Mouse (Mus musculus) mature B cell (primary cell): ENCODE results near the gene Wnk2.

Experiments used
- in situ Hi-C: fragments of 300-500 bp; cut with MboI; formaldehyde crosslinking; loops from 2 replicates; pipeline ENCODE4 v1.14.3; 2019

Wnk2 gene

GRCm38 (mm10) chr13:49140567-49140966 lies 7.2 kb downstream of the Wnk2 start:
- in situ Hi-C loops: no loop called here

- in situ Hi-C loops: no loop called here
Measured at GRCm38 (mm10) chr13:49134491-49134890, 13.3 kb downstream of the Wnk2 start.

- in situ Hi-C loops: no loop called here
Measured at GRCm38 (mm10) chr13:49133125-49133524, 14.7 kb downstream of the Wnk2 start.

- in situ Hi-C loops: no loop called here
Measured at GRCm38 (mm10) chr13:49131946-49132687, 15.7 kb downstream of the Wnk2 start.

GRCm38 (mm10) chr13:49131342-49131855 lies 16.4 kb downstream of the Wnk2 start:
- in situ Hi-C loops: no loop called here

GRCm38 (mm10) chr13:49129845-49130244 lies 18.0 kb downstream of the Wnk2 start:
- in situ Hi-C loops: no loop called here

- in situ Hi-C loops: no loop called here
Measured at GRCm38 (mm10) chr13:49129154-49129553, 18.7 kb downstream of the Wnk2 start.

GRCm38 (mm10) chr13:49127844-49128631 lies 19.8 kb downstream of the Wnk2 start:
- in situ Hi-C loops: no loop called here

- in situ Hi-C loops: no loop called here
Measured at GRCm38 (mm10) chr13:49122106-49122505, 25.7 kb downstream of the Wnk2 start.

- in situ Hi-C loops: no loop called here
Measured at GRCm38 (mm10) chr13:49117563-49117962, 30.3 kb downstream of the Wnk2 start.

- in situ Hi-C loops: no loop called here
Measured at GRCm38 (mm10) chr13:49114921-49115320, 32.9 kb downstream of the Wnk2 start.

GRCm38 (mm10) chr13:49114116-49114515 lies 33.7 kb downstream of the Wnk2 start:
- in situ Hi-C loops: no loop called here

- in situ Hi-C loops: no loop called here
Measured at GRCm38 (mm10) chr13:49113345-49113744, 34.5 kb downstream of the Wnk2 start.

- in situ Hi-C loops: no loop called here
Measured at GRCm38 (mm10) chr13:49112652-49113051, 35.2 kb downstream of the Wnk2 start.

GRCm38 (mm10) chr13:49109665-49110064 lies 38.1 kb downstream of the Wnk2 start:
- in situ Hi-C loops: no loop called here

- in situ Hi-C loops: no loop called here
Measured at GRCm38 (mm10) chr13:49108119-49108846, 39.5 kb downstream of the Wnk2 start.

GRCm38 (mm10) chr13:49103913-49104312 lies 43.9 kb downstream of the Wnk2 start:
- in situ Hi-C loops: no loop called here

- in situ Hi-C loops: no loop called here
Measured at GRCm38 (mm10) chr13:49103235-49103634, 44.6 kb downstream of the Wnk2 start.

GRCm38 (mm10) chr13:49100417-49100816 lies 47.4 kb downstream of the Wnk2 start:
- in situ Hi-C loops: no loop called here

- in situ Hi-C loops: no loop called here
Measured at GRCm38 (mm10) chr13:49096826-49097225, 51.0 kb downstream of the Wnk2 start.

GRCm38 (mm10) chr13:49094667-49095066 lies 53.1 kb downstream of the Wnk2 start:
- in situ Hi-C loops: no loop called here

- in situ Hi-C loops: no loop called here
Measured at GRCm38 (mm10) chr13:49093471-49093891, 54.3 kb downstream of the Wnk2 start.
